Mouse (Mus musculus): ENCODE measurements around the gene Pdxdc1.

DNA sequence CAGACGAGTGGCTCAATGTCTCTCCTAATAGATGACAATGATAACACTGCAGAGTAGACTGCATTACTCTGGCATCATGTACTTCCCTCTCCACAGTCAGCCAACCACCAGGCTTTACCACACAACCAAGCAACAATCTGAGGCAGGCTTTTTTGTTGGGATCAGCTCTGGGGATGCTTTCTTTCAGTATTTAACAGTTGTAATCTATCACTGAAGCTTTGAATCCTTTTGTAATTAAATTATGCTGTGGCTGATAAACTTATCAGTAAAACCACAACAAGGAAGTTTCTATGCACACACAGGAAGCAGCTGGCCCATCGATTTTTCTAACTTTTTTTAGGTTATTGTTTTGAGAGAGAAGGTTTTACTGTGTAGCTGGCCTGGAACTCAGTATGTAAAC is 54.6 kb downstream of the Pdxdc1 start:
- TF ChIP-seq CTCF (IDR thresholded peaks at IDR 0.05; ENCODE audit: low read depth, low read length) (no peak), EP300 (IDR thresholded peaks at IDR 0.05; ENCODE audit: insufficient read depth, low read depth, low read length) (no peak)

Data from ES-Bruce4 (cell line).